Mouse (Mus musculus): ENCODE data around the gene Tfpi. TPM values are rescaled to one million over a fixed set of nuclear protein-coding genes. Genes with fewer than 3 reads are reported as not detected.

Tfpi gene
- 6.1 TPM for total RNA-seq (2023)

GRCm38 (mm10) chr2:84476577-84476976, at the start of gene Tfpi:
Gene Tfpi (minus strand): TSS chr2:84476775.

DNA sequence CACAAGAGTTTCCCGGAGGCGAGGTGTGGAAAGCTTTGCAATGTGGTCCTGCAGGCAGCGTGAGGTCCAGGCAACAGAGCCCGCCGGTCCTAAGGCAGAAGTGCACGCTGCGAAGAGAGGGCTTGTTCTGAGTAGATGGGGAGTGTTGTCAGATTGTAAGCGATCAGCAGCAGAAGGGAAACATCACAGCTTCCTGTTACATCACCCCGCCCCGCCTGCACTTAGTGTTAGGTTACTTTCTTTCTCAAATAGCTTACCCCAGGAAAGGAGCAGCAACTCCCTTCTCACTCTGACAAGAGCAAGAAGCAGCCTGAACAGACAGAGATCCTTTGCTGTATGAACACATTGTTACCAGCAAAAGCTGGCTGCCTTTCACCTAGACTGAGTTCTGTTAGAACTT, 51.4 kb downstream of the Tfpi start, which contains the start of gene Calcrl:
Gene Calcrl, minus strand, starts transcription at position 274 of the 400 bp plus-strand sequence.

Other genes with a start within 250 kb of the Tfpi start
- 27.7 TPM for gene Calcrl, start 51.4 kb downstream of the Tfpi start, total RNA-seq (2023)
- 3.9 TPM for gene Ctnnd1, start 174.0 kb upstream of the Tfpi start, total RNA-seq (2023)
- not detected for gene Btbd18, start 182.3 kb upstream of the Tfpi start, total RNA-seq (2023)
- 41.7 TPM for gene Selenoh, start 194.0 kb upstream of the Tfpi start, total RNA-seq (2023)
- not detected for gene Gm28635, start 201.3 kb upstream of the Tfpi start, total RNA-seq (2023)
- gene Med19, start 201.6 kb upstream of the Tfpi start, total RNA-seq (2023), result 14.7 TPM
- 26.8 TPM for gene Tmx2, start 202.4 kb upstream of the Tfpi start, total RNA-seq (2023)
- gene Zdhhc5, start 238.4 kb upstream of the Tfpi start, total RNA-seq (2023), result 53.2 TPM